Mouse (Mus musculus) adrenal gland, postnatal 36 days (tissue): ENCODE results near the gene Iqsec1. TPM values are rescaled to one million over a fixed set of nuclear protein-coding genes. Genes with fewer than 3 reads are reported as not detected.

Experiments used
- DNase-seq, 2 experiments: peaks; one replicate each; pipeline ENCODE4 v3.0.0; 2021; ENCODE audit warnings: mixed read lengths in 1 of 2
- long read RNA-seq, 2 experiments: library from polyadenylated mRNA; stranded (forward); transcript quantifications; one replicate each; pipeline ENCODE4 v2.0.0; 2021; ENCODE audit warnings: borderline sequencing depth in 2 of 2
- total RNA-seq, 2 experiments: library from RNA; stranded (reverse); gene quantifications; 2 replicates each; pipeline ENCODE4 v1.2.3; 2021

Gene Iqsec1
- total RNA-seq, result 100 to 1,000 TPM in 1 of 2 experiments, 10 to 100 TPM in 1; 96.2 to 114 TPM
- long read RNA-seq, experiment 1, transcript Iqsec1-208 (1 exons, 2,691 nt), result major isoform, 8 of 10 reads
- long read RNA-seq, experiment 1, partial matches to known transcripts, result 1 of 10 reads
- long read RNA-seq, experiment 1, other reads (novel, unspliced or antisense), result 1 of 10 reads
- long read RNA-seq, experiment 2, partial matches to known transcripts, result 0 of 3 reads
- long read RNA-seq, experiment 2, other reads (novel, unspliced or antisense), result 1 of 3 reads

GRCm38 (mm10) chr6:90988648-90989317 lies at the start of gene Iqsec1:
TSS of gene Iqsec1 (minus strand) at chr6:90988685.
- DNase-seq, result peak; percentile 88 to 92

GRCm38 (mm10) chr6:91028256-91028655 lies 39.8 kb upstream of the Iqsec1 start:
- no peak for DNase-seq

- no peak for DNase-seq
Observed at GRCm38 (mm10) chr6:91020810-91021209, 32.3 kb upstream of the Iqsec1 start.

- DNase-seq, result no peak
Observed at GRCm38 (mm10) chr6:91016600-91017230, 28.2 kb upstream of the Iqsec1 start.

- DNase-seq, result peak in 1 of 2 experiments; percentile 19
Observed at GRCm38 (mm10) chr6:91014198-91014958, 25.9 kb upstream of the Iqsec1 start.

GRCm38 (mm10) chr6:91012458-91012857 lies 24.0 kb upstream of the Iqsec1 start:
- no peak for DNase-seq

GRCm38 (mm10) chr6:91011568-91011967 lies 23.1 kb upstream of the Iqsec1 start:
- no peak for DNase-seq

- DNase-seq, result no peak
Observed at GRCm38 (mm10) chr6:91008284-91008830, 19.9 kb upstream of the Iqsec1 start.

GRCm38 (mm10) chr6:91007207-91007606 lies 18.7 kb upstream of the Iqsec1 start:
- no peak for DNase-seq

- no peak for DNase-seq
Observed at GRCm38 (mm10) chr6:91004157-91004556, 15.7 kb upstream of the Iqsec1 start.

GRCm38 (mm10) chr6:91003310-91003995 lies 15.0 kb upstream of the Iqsec1 start:
- no peak for DNase-seq

- DNase-seq, result no peak
Observed at GRCm38 (mm10) chr6:91001566-91001965, 13.1 kb upstream of the Iqsec1 start.

GRCm38 (mm10) chr6:91000819-91001525 lies 12.5 kb upstream of the Iqsec1 start:
- DNase-seq, result peak; percentile 58 to 84

- DNase-seq, result no peak
Observed at GRCm38 (mm10) chr6:90999176-90999575, 10.7 kb upstream of the Iqsec1 start.

GRCm38 (mm10) chr6:90997025-90997424 lies 8.5 kb upstream of the Iqsec1 start:
- DNase-seq, result peak; percentile 48 to 67

- DNase-seq, result peak in 1 of 2 experiments; percentile 30
Observed at GRCm38 (mm10) chr6:90996181-90996580, 7.7 kb upstream of the Iqsec1 start.

GRCm38 (mm10) chr6:90988299-90988625 lies 223 bp downstream of the Iqsec1 start:
- DNase-seq, result no peak

- DNase-seq, result peak; percentile 27 to 53
Observed at GRCm38 (mm10) chr6:90987561-90988298, 755 bp downstream of the Iqsec1 start.

- peak; percentile 53 to 56 for DNase-seq
Observed at GRCm38 (mm10) chr6:90984101-90984500, 4.4 kb downstream of the Iqsec1 start.

- no peak for DNase-seq
Observed at GRCm38 (mm10) chr6:90974279-90974678, 14.2 kb downstream of the Iqsec1 start.
